Mouse (Mus musculus) neural tube, embryonic 12.5 days (tissue): ENCODE measurements around the gene Vps26c. TPM values are rescaled to one million over a fixed set of nuclear protein-coding genes. Genes with fewer than 3 reads are reported as not detected.

ENCODE experiments used
- ATAC-seq: fragments of 200-750 bp; cut with Nextera tagmentation; 2 replicates; pipeline ENCODE4 v1.8.0; 2017; ENCODE audit warnings: low read depth, mild to moderate bottlenecking, moderate TSS enrichment, moderate library complexity; ENCODE audit not compliant: low FRiP score
- H3K27ac ChIP-seq: fragments of 300-500 bp; sonication (generic); 2 replicates; pipeline ENCODE4 v1.5.1; 2016
- H3K27me3 ChIP-seq: fragments of 300-500 bp; sonication (generic); replicated peaks from 2 replicates; pipeline ENCODE4 v1.6.1; 2016; ENCODE audit warnings: mild to moderate bottlenecking
- H3K36me3 ChIP-seq: fragments of 300-500 bp; sonication (generic); 2 replicates; pipeline ENCODE4 v1.6.1; 2016; ENCODE audit warnings: mild to moderate bottlenecking
- H3K4me1 ChIP-seq: fragments of 300-500 bp; sonication (generic); 2 replicates; pipeline ENCODE4 v1.6.1; 2016
- H3K4me2 ChIP-seq: fragments of 300-500 bp; sonication (generic); replicated peaks from 2 replicates; pipeline ENCODE4 v1.6.1; 2016; ENCODE audit warnings: mild to moderate bottlenecking
- H3K4me3 ChIP-seq: fragments of 300-500 bp; sonication (generic); 2 replicates; pipeline ENCODE4 v1.5.1; 2016
- H3K9ac ChIP-seq: fragments of 300-500 bp; sonication (generic); 2 replicates; pipeline ENCODE4 v1.6.1; 2016; ENCODE audit warnings: mild to moderate bottlenecking
- H3K9me3 ChIP-seq: fragments of 300-500 bp; sonication (generic); 2 replicates; pipeline ENCODE4 v1.6.1; 2016; ENCODE audit warnings: mild to moderate bottlenecking
- WGBS: fragments of 180-500 bp; shearing (Covaris S2); methylation state at CpG from one replicate; pipeline ENCODE4 v1.1.7; 2016; 5-methylcytosine and 5-hydroxymethylcytosine counted together
- polyA plus RNA-seq: library from polyadenylated mRNA; unstranded; fragments of >200 nt; fragmentation: Nextera tagmentation; extraction: Ambion mirVana; gene quantifications from 2 replicates; pipeline ENCODE4 v1.2.1, GENCODE M21; 2016

The Vps26c gene
- polyA plus RNA-seq, 1 experiment from 2014 or later = 65.2 TPM

DNA sequence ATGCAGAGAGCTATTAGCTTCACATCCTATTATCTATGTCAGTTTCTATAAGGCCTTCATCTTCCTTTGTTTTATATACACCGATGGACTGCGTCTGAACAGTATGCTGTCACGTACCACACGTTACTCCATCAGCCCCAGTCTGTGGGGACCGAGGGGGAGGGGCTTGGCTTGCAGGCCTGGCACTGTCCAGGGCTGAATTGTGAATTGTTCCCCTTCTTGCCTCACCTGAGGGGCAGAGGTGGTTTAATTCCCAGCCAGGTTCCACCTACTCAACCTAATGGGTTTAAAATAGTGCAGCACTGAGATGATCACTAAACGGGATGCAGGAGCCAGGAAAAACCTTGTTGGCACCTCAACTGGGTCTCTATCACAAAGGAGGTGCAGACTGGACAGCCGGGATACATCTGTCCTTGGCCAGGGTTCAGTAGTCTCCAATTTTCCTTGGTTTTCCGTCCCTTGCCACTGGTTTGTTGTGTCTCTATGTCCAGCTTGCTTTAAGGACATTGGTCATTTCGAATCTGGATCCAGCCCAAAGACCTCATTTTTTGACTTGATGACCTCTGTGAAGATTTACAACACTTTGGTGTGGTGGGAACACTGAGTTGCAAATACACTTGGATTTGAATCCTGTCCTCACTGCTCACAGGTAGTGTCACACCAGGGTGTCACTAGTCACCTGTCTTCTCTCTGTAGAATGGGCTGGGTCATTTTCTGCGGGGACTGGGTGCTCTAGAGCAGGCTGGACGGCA lies 40.4 kb upstream of the Vps26c start:
- H3K36me3 ChIP-seq = no peaks in the 10 kb centered on the region
- ATAC-seq = no peak
- 85% methylated on average over 11 of the region's 11 CpGs for WGBS
- H3K4me1 ChIP-seq = peaks cover 7% of the 10 kb centered on the region
- H3K9me3 ChIP-seq = no peaks in the 10 kb centered on the region
- no peak overlapping the region for H3K27ac ChIP-seq
- no peak overlapping the region for H3K9ac ChIP-seq
- no peak overlapping the region for H3K4me2 ChIP-seq
- H3K4me3 ChIP-seq = no peak overlapping the region
- no peaks in the 10 kb centered on the region for H3K27me3 ChIP-seq

DNA sequence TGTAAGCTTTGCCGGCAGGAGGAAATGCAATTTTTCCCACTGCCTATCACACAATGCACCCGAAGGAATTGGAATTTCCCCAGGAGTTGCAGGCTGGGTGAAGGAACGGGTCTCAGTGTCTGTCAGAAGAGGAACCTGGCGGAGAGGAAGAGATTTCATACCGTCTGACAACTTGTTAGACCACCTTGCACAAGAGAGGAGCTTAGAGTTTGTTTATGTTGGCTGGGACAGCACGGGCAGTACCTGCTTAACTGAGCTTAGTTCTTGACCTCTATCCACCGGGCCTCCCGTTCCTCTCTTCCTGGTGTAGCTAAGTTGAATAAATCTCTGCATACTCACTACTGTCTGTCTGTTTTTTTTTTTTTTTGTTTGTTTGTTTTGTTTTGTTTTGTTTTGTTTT lies 39.5 kb upstream of the Vps26c start:
- H3K27me3 ChIP-seq = no peaks in the 10 kb centered on the region
- no peak for ATAC-seq
- no peak overlapping the region for H3K9ac ChIP-seq
- H3K27ac ChIP-seq = no peak overlapping the region
- H3K36me3 ChIP-seq = no peaks in the 10 kb centered on the region
- no peaks in the 10 kb centered on the region for H3K9me3 ChIP-seq
- H3K4me3 ChIP-seq = no peak overlapping the region
- H3K4me2 ChIP-seq = no peak overlapping the region
- peaks cover under 1% of the 10 kb centered on the region for H3K4me1 ChIP-seq
- 75% methylated on average over 8 of the region's 8 CpGs for WGBS

DNA sequence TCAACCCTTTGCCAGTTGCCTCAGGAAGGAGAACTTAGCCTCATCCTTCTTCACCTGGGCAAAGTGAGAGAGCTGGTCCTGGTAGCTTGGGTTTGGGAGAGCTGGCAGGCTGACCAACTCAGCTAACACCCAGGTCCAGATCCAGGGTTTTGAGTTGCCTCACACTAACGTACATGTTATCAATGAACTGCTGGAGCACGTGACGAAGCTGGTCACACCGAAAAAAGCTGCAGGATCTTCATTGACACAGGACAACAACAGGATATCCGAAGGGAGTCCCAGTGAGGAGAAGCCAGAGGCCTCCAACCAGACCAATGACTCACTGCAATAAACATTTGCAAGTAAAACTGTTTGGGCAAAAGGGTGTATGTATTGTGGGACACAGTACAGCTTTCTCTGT lies 34.0 kb upstream of the Vps26c start:
- Histone ChIP-seq H3K9ac (no peak overlapping the region), H3K4me3 (no peak overlapping the region), H3K36me3 (no peaks in the 10 kb centered on the region), H3K27ac (no peak overlapping the region), H3K27me3 (no peaks in the 10 kb centered on the region), H3K4me1 (no peaks in the 10 kb centered on the region), H3K9me3 (no peaks in the 10 kb centered on the region), H3K4me2 (no peak overlapping the region)
- 78% methylated on average over 5 of the region's 5 CpGs for WGBS
- ATAC-seq = no peak

DNA sequence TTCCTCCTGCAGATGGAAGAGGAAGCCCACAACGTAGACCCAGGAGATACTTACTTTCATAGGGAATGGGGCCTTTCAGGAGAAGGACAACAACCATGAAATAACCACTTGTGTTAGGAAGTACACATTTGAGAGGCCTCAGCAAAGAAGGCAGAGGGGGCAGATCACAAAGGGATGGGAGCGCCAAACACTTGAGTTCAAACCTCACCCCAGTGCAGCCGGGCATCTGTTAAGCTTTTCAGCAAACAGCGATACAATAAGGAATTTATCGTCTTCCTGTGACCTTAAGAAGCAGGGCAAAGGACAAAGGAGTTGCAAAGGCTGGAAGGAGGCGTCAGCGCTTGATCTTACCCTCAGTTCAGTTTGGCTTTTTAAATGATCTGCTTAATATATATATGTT lies 33.2 kb upstream of the Vps26c start:
- H3K4me1 ChIP-seq = no peaks in the 10 kb centered on the region
- H3K9ac ChIP-seq = no peak overlapping the region
- ATAC-seq = no peak
- no peaks in the 10 kb centered on the region for H3K9me3 ChIP-seq
- no peaks in the 10 kb centered on the region for H3K36me3 ChIP-seq
- no peak overlapping the region for H3K4me2 ChIP-seq
- no peak overlapping the region for H3K4me3 ChIP-seq
- WGBS = 73% methylated on average over 7 of the region's 7 CpGs
- H3K27me3 ChIP-seq = no peaks in the 10 kb centered on the region
- H3K27ac ChIP-seq = no peak overlapping the region

DNA sequence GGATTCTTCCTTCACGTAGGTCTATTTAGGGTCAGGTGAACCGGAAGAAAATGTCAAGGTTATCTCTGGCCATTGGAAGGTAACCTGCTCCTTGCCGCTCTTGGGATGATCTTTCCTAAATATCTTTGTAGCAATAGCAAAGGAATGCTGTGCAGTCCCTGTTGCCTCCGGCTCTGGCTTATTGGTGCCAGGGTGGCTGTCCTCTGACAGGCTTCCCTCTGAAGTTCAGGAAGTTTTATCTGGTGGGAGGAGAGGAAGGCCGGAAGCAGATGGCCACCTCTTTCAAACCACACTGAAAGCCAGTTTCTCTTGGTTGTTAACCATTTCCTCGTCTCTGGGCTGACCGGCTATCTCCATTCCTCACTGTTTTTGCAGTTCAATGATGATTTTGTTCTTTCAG lies 32.7 kb upstream of the Vps26c start:
- Histone ChIP-seq H3K36me3 (no peaks in the 10 kb centered on the region), H3K27me3 (no peaks in the 10 kb centered on the region), H3K4me2 (no peak overlapping the region), H3K9ac (no peak overlapping the region), H3K4me3 (no peak overlapping the region), H3K4me1 (no peaks in the 10 kb centered on the region), H3K27ac (no peak overlapping the region), H3K9me3 (no peaks in the 10 kb centered on the region)
- 61% methylated on average over 7 of the region's 7 CpGs for WGBS
- no peak for ATAC-seq

DNA sequence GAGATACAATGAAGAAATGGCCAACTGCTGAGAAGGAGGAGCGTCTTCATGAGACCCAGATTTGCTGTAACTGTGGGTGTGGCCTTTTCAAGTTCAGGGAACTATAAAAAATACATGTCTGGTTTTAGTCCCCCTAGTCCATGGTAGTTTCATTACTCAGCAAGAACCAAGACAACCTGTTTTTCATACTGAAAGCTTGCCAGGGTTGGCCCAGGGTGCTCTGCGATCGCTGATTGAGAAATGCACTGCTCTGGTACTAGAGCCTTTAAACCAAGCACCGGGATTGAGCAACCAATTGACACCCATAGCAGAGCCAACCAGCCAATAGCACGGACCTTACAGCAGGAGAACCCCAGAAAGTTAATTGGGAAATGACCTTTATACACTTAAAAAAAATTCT lies 29.6 kb upstream of the Vps26c start:
- no peaks in the 10 kb centered on the region for H3K4me1 ChIP-seq
- 81% methylated on average over 5 of the region's 5 CpGs for WGBS
- H3K4me3 ChIP-seq = no peak overlapping the region
- no peaks in the 10 kb centered on the region for H3K27me3 ChIP-seq
- no peak overlapping the region for H3K4me2 ChIP-seq
- no peaks in the 10 kb centered on the region for H3K36me3 ChIP-seq
- no peak overlapping the region for H3K27ac ChIP-seq
- no peak for ATAC-seq
- H3K9ac ChIP-seq = no peak overlapping the region
- no peaks in the 10 kb centered on the region for H3K9me3 ChIP-seq

DNA sequence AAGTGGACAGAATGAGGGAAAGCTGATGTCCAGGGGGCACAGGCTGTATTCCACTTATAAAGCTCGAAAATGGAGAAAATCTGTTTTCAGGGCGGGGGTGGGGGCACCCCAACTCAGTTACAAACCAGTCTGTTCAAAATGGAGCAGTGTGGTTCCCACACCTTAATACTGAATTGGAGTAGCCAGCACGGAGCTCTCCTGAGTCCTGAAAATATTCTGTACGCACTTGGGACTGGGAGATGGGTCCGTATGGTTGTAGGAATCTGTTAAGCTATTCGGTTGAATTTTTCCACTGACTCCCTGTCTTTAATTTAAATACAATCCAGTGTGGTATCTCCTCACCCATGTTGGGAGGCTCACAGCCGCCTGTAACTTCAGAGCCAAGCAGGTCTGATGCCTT lies 28.7 kb upstream of the Vps26c start:
- ATAC-seq = no peak
- no peak overlapping the region for H3K4me3 ChIP-seq
- H3K4me1 ChIP-seq = no peaks in the 10 kb centered on the region
- H3K36me3 ChIP-seq = no peaks in the 10 kb centered on the region
- no peak overlapping the region for H3K27ac ChIP-seq
- H3K9me3 ChIP-seq = no peaks in the 10 kb centered on the region
- H3K4me2 ChIP-seq = no peak overlapping the region
- WGBS = 86% methylated on average over 7 of the region's 7 CpGs
- no peaks in the 10 kb centered on the region for H3K27me3 ChIP-seq
- H3K9ac ChIP-seq = no peak overlapping the region

DNA sequence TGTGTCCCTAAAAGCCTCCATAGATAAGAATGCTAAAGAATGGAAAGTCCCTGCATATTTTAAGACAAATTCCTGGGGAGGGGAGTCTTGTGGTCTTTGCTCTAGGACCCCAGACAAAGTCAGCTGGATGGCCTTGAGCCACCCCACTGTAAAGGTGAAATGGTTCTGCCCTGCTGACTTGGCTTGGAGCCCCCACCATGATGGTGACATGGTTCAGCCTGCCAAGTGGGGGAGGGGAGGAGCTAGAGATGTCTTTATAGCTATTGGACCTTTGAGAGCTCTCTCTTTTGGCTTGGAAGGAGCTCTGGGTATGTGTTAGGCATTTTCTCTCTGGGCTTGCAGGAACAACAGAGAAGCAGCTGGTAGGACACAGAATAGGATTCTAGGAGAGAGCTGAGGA lies 25.3 kb upstream of the Vps26c start:
- no peak overlapping the region for H3K9ac ChIP-seq
- H3K36me3 ChIP-seq = no peaks in the 10 kb centered on the region
- no peak for ATAC-seq
- no peaks in the 10 kb centered on the region for H3K9me3 ChIP-seq
- H3K4me1 ChIP-seq = no peaks in the 10 kb centered on the region
- H3K27ac ChIP-seq = no peak overlapping the region
- H3K4me2 ChIP-seq = no peak overlapping the region
- no peak overlapping the region for H3K4me3 ChIP-seq
- H3K27me3 ChIP-seq = no peaks in the 10 kb centered on the region

DNA sequence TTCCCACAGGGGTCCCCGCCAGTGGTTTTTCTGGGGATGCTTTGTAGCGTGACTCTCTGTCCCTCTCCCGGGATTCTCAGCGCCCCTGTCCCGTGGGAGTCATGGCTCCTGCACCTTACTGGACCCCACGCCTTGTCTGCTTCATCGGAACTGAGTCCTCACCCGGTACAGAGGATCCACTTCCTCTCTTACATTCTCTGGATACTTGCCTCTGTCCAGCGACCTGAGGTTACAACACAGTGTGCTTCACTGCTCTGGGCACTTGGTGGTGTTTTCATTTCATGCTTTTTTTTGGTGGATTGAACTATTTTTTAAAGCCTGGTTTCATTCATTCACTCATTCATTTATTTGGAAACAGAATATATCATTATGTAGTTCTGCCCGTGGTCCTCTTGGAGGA lies 23.2 kb upstream of the Vps26c start:
- ATAC-seq = no peak
- Histone ChIP-seq H3K36me3 (no peaks in the 10 kb centered on the region), H3K9ac (no peak overlapping the region), H3K27ac (no peak overlapping the region), H3K9me3 (no peaks in the 10 kb centered on the region), H3K4me3 (no peak overlapping the region), H3K27me3 (no peaks in the 10 kb centered on the region), H3K4me1 (no peaks in the 10 kb centered on the region), H3K4me2 (no peak overlapping the region)
- WGBS = 74% methylated on average over 10 of the region's 10 CpGs

DNA sequence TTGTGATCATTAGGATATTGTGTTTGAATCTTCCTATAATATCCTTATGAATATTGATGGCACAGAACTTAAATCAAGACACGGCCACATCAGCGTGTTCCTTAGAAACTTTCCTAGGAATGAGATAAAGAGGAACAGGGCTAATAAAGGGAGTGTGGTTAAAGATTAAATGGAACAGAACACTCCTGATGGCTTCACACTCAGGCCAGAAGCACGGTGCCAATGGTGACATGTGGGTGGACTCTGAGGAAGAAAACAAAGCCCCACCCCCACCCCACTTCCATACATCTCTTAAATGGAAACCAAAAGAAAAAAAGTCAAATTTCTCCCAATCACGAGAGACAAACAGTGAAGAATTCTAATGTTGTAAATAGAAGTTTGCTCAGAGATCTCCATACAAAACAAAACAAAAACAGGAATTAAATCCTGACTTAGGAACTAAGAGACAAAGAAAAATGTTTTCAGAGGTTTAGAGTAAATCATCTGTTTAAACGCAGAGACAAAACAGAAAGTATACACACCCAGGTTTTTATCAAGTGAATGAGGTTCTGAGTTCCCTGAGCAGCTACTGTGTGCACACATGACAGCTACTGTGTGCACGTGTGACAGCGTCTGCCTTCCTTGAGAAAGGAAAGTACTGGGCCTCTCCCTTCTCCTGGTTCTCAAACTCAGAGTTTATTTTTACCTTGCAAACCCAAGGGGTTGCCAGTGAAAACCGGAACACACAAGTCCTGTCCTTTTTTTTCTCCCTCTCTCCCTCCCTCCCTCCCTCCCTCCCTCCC lies 19.3 kb upstream of the Vps26c start:
- Histone ChIP-seq H3K4me2 (no peak overlapping the region), H3K4me1 (no peaks in the 10 kb centered on the region), H3K9ac (no peak overlapping the region), H3K9me3 (no peaks in the 10 kb centered on the region), H3K27me3 (no peaks in the 10 kb centered on the region), H3K36me3 (no peaks in the 10 kb centered on the region), H3K27ac (no peak overlapping the region), H3K4me3 (no peak overlapping the region)
- ATAC-seq = no peak
- WGBS = 54% methylated on average over 8 of the region's 8 CpGs

DNA sequence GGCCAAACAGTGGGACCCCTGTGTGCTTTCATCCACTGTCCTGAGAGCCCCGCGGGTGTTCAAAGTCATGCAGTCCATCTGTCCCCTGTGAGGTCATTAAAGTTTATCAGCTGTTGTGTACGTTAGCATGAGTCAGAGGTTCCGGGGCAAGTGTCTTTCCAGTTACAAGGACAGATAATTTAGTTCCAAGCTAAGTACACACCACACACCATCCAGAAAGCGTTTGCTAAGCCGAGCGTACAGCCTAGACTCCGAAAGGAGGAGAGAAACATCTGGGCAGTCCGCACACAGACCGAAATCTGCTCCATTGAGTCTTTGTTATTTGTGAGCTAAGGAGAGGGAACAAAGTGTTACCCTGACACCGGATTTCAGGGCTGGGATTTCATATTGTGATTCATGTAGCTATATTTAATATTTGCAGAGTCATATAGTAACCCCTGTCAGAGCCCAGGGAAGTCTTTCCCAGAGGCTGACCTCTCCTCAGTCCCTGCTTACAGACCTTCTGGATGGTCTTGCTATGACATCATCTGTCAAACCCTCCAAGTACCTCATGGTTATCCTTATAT lies 18.0 kb upstream of the Vps26c start:
- Histone ChIP-seq H3K4me3 (no peak overlapping the region), H3K4me2 (no peak overlapping the region)
- WGBS = 49% methylated on average over 11 of the region's 11 CpGs

DNA sequence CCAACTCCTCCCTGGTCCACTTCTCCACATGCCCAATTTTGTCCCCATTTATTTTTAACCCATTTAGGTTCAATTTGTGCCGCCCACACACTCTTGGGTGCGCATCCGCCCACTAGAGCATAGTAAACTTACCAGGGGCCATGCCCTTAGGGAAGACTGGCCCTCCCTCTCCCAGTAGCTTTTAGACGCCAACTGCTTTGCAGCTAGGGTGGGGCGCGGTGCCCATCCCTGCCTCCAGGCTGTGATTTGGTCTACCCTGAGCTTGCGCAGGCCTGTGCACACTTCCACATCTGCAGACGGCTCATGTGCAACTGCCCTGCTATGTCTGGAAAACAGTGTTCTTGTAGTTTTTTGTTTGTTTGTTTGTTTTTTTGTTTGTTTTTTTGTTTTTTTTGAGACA lies 16.3 kb upstream of the Vps26c start:
- H3K9ac ChIP-seq = no peak overlapping the region
- H3K4me1 ChIP-seq = no peaks in the 10 kb centered on the region
- no peaks in the 10 kb centered on the region for H3K9me3 ChIP-seq
- 95% methylated on average over 8 of the region's 8 CpGs for WGBS
- H3K27me3 ChIP-seq = no peaks in the 10 kb centered on the region
- ATAC-seq = no peak
- H3K4me3 ChIP-seq = no peak overlapping the region
- H3K27ac ChIP-seq = no peak overlapping the region
- H3K4me2 ChIP-seq = no peak overlapping the region
- no peaks in the 10 kb centered on the region for H3K36me3 ChIP-seq

More for the DNA sequence above, 18.0 kb upstream of the Vps26c start:
- H3K4me1 ChIP-seq = no peaks in the 10 kb centered on the region
- no peaks in the 10 kb centered on the region for H3K36me3 ChIP-seq
- H3K9me3 ChIP-seq = no peaks in the 10 kb centered on the region
- H3K27me3 ChIP-seq = no peaks in the 10 kb centered on the region
- no peak for ATAC-seq
- no peak overlapping the region for H3K27ac ChIP-seq
- no peak overlapping the region for H3K9ac ChIP-seq
